Mouse (Mus musculus) heart, postnatal 25 days (tissue): Measurements from ENCODE around the gene Tmem186. TPM values are rescaled to one million over a fixed set of nuclear protein-coding genes. Genes with fewer than 3 reads are reported as not detected.
A peak's percentile ranks its signal among the peaks of the same experiment; 100 is the strongest.

Experiments used
- DNase-seq: peaks from one replicate; pipeline ENCODE4 v3.0.0; 2022; ENCODE audit warnings: low spot score
- intact Hi-C: fragments of 180-260 bp; cut with DNase I; formaldehyde crosslinking; loops from one replicate; pipeline ENCODE4 v1.15.1; 2025
- total RNA-seq, 2 experiments: library from RNA; stranded (reverse); gene quantifications; 2 replicates each; pipeline ENCODE4 v1.2.3; 2021

Tmem186 gene
- total RNA-seq = 10 to 100 TPM; 17.0 to 18.0 TPM

DNA sequence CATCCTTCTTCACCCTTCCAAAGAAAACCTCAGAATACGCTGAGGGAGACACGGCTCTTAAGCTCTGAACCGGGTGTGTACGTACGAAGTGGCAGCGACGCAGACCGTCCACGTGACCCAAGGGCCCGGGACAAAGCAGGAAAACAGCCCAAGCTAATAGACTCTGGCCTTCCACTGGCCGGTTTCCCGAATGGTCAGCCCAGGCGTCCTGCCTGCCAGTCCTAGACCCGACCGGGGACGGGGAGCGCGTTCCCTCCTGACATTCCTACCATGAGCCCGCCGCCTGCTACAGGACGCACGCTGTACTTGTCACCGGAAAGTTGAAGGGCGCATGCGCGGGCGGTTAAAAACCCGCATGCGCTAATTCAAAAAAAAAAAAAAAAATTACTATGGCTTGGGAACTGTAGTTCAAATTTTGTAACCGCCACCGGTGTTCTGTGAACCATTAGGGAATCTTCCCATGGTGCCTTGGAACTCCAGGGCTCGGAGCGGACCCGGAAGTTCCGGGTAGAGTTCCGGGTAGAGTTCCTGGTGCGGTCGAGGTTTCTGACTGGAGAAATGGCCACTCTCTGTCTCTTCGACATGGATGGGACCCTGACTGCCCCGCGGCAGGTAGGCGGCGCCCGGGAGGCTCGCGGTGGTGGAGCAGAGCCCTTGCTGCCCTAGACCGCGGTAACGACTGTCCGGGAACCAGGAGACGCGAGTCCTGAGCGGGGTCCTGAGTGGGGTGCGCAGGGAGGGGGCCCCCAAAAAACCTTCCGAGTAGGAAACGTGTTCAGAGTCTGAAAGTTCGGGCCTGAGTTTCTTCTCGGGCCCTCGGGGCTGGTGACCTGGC is at the start of gene Tmem186, which contains the start of gene Pmm2:
Gene Tmem186 (minus strand): TSS at position 496 of the 835 bp plus-strand sequence.
Gene Pmm2 (plus strand): TSS at position 458 of the 835 bp plus-strand sequence.
- intact Hi-C loops = no loop called here
- DNase-seq = peak; percentile 71

DNA sequence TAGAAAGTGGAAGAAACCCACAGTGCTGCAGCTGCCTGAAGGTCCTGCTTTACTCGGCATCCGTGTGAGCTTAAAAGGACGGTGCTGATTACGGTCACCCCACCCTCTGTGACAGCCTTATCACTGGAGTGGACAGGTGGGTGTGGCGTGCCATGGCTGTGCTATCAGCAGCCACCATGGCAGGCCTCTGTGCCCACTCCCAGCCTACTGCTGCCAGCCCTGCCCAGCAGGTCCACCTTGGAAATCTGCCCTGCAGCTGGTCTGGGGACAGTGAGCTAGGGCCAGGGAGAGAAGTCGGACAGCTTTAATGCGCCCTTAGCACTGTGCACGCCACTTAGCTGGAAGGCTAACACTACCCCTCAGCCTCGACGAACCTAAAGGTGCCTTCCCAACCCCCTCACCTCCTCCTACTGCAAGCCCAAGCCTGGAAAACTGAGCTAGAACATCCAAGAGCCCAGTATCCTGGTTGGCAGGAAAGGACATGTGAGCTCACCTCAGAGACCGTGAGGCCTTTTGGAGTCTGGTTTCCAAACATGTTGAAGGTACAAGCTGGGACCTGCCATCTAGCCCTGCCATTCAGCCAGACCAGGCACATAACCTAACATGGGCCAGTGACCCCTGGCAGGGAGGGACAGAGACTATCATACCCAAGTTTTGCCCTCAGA is 49.5 kb upstream of the Tmem186 start:
- intact Hi-C loops = loop anchor here (1.0 to 5.0 kb wide), 3 partner anchors 50 to 182 kb away; no protein-coding TSS in a partner anchor
- no peak for DNase-seq

DNA sequence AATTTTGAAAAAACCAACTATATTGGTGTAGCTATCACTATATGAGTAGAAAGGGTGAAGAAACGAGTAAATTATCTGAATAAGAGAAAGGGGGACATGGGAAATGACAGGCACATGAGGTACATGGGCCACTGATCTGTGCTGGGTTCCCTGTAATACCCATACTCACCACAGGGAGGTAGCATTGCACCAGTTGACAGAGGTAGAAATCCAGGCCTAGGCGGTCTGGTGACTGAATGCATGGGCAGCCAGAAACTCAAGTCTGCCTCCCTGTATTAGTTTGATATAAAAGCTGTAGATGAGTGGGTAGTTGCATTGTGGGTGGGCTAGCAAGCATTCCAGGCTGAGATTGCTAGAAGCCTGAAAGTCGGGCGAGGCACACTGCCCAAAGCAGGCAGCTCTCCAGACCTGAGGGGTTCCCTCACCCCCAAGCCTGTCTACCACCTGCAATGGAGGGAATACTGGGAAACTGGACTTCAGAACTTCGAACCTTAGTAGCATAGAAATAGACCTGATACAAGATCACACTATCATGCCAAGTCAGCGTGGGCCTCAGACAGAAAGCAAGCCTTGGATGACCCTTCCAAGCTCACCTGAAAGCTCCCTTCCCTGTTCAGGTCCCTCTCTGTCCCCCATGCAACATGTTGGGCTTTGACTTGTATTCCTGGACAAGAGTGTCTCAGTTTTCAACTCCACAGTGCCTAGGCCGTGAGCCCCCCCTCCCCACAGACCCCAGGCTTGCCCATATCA is 48.8 kb upstream of the Tmem186 start:
- intact Hi-C loops = loop anchor here (1.0 to 5.0 kb wide), 3 partner anchors 51 to 183 kb away; no protein-coding TSS in a partner anchor
- no peak for DNase-seq

DNA sequence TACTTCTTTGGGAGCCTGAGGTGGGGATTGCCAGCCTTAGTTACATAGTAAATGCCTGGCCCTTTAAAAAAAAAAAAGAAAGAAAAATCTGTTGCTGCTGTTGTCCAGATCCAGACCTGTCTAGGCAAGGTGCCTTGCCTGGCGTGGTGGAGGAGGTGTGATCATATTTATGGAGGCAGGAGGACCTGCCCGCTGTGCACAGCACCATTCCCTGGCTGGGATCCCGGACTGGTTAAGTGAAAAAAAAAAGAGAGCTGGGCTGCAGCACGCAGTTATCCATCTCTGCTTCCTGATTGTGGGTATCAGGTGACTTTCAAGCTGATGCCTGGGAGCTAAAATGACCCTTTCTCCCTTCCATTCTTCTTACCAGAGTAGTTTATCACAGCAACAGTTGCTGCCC is 47.6 kb upstream of the Tmem186 start:
- intact Hi-C loops = loop anchor here (5.0 kb wide), 1 partner anchor 52 kb away; no protein-coding TSS in a partner anchor
- DNase-seq = no peak

DNA sequence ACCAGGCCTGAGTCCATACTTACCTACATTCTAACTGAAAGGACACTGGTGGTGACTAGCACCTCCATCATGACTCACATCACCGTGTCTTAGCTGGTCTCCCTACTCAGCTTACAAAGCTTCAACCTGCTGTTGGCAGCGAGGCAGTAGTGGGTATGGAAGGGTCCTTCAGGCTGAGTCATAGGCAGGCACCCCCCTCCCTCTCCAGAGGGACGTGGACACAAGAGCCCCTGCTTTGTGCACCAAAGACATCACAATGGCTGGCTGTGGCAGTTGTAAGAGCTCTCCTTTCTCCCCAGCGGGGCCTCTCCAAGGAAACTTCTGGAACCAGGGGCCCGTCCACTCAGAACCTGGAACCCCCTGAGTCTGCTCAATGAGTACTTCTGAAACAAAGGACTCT is 43.0 kb upstream of the Tmem186 start, which contains the start of gene Gm5767:
Gene Gm5767 (plus strand): TSS at position 301 of the 400 bp plus-strand sequence.
- intact Hi-C loops = no loop called here

DNA sequence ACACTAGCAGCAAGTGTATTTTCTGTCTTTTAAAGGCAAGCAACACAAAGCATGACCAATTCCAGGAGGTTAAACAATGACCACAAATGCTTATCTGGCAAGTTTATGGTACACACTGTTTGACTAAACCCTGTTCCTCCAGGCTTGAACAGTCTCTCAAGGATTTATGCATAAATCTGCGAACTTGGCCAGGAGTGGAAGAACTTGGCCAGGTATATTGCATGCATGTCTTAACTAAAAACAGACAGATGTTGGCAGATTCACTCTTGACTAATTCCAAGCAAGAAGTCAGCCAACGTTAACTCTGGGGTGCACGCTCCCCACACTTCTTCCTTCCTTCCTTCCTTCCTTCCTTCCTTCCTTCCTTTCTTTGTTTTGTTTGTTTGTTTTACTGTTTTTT is 42.3 kb upstream of the Tmem186 start:
- DNase-seq = no peak
- intact Hi-C loops = no loop called here

More for the DNA sequence above, 43.0 kb upstream of the Tmem186 start, which contains the start of gene Gm5767:
- no peak for DNase-seq

DNA sequence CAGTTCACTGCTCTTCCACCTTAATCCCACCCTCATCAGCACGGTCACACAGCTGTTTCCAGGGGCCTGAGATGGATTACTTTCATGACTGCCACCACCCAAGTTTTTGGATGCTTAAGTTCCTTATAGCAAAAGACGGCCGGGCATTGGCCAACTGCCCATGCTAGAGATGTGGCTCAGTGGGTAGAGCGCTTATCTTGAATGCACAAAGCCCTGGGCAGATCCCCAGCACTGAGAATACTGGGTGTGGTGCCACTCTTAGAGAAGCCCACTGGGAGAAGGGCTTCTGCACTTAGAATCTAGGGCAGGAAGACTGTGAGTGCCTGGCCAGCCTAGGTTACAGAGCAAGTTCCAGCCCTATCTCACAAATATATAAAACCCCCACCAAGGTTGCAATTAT is 41.2 kb upstream of the Tmem186 start:
- no peak for DNase-seq
- intact Hi-C loops = no loop called here

DNA sequence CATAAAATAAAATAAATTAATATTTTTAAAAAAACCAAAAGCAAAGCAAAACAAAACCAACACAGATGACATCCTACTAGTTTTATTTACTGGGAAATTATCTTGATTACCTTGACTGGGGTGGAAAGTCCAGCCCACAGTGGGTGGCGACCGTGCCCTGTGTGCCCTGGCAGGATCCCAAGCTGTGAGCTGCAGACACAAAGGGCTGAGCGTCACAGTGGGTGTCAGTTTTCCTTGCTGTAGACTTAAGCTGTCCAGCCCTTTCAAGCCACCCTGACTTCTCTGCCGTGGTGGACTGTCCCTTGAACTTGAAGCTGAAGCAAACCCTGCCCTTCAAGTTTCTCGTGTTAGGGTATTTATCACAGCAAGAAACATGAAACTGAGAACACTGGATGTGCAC is 40.5 kb upstream of the Tmem186 start:
- DNase-seq = no peak
- intact Hi-C loops = no loop called here

DNA sequence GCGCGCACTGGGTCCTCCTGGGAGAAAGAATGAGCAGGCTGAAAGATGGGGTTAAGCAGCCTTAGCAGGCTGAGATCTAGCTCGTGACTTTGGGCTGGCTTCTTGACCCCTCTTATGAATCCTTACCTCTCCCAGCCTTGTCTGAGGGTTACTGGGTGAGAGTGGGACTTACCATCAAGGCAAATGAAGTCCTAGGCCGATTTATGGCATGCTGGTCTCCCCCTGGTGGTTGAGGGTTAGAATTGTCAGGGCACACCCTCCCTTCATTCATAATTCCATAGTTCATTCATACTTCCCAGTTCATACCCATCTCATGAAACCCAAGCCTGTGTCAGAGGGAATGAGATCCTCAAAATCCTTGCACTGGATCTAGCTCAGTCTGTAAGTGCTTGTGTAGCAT is 39.3 kb upstream of the Tmem186 start:
- no peak for DNase-seq
- intact Hi-C loops = loop anchor here (1.0 to 2.0 kb wide), 2 partner anchors 181 to 264 kb away; no protein-coding TSS in a partner anchor

DNA sequence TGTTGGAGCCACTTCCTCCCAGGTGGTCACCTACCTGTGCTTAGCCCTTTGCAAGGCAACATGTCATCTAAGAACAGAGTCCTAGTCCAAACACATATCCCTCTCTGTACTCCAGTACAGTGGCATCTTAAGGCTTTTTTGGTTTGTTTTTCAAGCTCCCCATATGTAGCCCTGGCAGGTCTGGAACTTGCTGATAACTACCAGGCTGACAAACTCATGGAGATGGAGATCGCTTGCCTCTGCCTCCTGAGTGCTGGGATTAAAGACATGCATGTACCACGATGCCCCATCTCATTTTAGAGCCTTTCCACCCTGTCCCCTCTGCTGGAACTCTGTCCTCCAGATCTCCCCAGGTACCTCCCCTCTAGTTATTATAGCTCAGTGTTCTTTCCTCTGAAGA is 38.7 kb upstream of the Tmem186 start:
- intact Hi-C loops = loop anchor here (1.0 to 2.0 kb wide), 2 partner anchors 181 to 263 kb away; no protein-coding TSS in a partner anchor
- no peak for DNase-seq

DNA sequence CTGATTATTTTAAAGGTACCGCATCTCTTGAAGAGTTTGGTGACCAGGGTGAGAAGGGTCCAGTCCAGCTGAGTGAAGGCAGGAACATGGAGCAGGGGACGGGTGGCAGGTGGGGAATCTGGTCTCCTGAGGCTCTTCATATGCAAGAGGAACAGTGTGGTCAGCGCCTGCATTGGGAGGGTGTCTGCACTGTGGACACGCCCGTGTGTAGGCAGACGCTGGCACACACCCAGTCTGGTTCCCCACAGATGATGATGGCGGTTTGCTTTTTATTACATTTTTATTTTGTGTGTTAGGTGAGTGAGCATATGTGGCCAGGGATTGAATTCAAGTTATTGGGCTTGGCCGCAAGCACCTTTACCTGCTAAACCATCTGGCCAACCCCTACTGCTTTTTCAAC is 38.0 kb upstream of the Tmem186 start:
- intact Hi-C loops = no loop called here
- DNase-seq = no peak

DNA sequence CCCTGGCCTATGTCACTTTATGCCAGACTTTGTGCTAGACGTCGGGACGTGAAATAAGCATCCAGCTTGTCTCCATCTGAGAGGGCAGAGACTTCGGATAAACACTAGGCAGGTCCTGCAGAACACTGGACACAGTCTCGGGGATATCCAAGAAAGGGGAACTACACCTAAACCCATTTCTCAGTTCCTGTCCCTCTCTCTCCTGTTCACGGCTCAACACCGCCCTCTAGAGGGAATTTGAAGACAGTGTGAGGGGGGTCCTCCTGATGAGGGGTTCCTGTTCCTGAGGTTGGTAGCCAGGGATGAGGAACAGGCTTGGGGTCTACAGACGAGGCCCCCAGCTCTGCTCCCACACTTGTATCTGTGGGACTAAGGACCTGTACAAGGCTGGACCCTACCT is 36.7 kb upstream of the Tmem186 start:
- no peak for DNase-seq
- intact Hi-C loops = loop anchor here (1.0 kb wide), 1 partner anchor 31 kb away; no protein-coding TSS in a partner anchor

DNA sequence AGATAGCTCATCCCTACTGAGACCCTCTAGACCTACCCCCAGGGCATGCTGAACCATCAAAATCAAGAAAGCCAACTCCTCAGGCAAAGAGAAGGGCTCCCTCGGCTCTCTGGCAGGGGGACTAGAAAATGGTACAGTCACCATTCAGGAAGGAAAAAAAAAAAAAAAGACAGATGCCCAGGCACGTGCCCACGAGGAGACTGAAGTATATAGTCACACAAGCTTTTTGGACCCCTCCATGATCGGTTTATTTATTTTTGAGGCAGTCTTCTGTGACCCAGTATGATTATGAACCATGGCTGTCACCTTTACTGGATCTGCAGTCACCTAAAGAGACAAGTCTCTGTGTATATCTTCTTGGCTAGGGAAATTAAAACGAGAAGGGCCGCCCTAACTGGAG is 35.8 kb upstream of the Tmem186 start:
- intact Hi-C loops = no loop called here
- no peak for DNase-seq

DNA sequence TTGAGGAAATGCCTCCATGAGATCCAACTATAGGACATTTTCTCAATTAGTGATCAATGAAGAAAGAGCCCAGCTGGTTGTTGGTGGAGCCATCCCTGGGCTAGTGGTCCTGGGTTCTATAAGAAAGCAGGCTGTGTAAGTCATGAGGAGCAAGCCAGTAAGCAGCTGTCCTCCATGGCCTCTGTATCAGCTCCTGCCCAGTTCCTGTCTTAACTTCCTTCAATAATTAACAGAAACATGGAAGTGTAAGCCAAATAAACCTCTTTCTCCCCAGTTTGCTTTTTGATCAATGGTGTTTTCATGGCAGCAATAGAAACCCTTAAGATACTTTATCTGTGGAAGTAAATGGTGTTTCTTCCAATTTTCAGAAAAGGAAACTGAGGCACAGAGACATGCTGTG is 35.3 kb upstream of the Tmem186 start:
- DNase-seq = no peak
- intact Hi-C loops = no loop called here

DNA sequence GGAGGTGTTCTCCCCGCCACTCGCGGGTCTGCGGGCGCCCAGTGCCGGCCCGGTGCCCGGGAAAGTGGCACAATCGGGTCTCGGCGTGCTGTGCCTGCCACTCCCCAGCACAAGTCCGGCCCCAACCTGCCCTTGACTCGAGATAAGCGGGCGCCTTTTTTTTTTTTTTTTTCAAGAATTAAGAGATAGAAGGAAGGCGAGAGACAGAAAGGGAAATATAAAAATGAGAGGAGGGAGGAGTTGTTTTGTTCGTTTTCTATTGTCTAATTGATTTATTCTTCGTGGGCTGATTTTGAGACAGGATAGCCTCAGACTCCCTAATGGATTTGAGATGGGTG is 34.8 kb upstream of the Tmem186 start:
- no peak for DNase-seq
- intact Hi-C loops = no loop called here

DNA sequence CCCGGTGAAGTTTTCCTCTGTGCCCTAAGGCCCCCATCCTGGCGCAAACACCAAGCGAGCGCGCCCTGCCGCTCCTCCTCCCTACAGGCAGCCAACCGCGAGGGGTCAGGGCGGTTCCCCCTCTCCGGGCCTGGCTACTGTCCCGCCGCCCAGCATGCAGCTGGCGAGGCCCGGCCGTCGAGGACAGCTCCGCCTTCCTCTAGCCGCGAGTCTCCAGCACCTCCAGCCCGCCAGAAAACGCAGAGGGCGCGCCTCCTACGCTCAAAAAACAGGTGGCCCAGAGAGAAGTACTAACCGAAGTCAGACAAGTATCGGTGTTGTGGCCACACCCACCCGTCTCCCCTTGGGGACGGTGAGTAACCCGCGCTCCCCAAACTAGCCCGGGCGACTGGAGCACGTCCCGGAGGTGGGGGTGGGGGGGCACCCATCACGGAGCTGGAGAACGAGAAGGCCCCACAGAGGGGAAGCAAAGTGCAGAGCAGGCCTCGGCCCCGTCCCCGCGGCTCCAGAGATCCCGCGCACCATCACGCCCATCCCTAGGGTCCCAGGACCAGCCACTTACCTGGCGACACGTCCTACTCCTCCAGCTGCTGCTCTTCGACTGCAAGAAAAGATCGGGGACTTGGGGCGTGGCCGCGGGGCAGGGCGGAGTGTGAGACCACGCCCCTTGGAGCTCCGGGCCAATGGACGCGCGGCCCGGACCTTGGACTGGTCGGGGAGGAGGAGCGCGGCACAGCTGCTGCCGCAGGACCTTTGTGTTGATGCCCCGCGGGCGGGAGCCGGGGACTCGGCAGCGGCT is 34.2 kb upstream of the Tmem186 start, which contains the start of gene Carhsp1:
Gene Carhsp1 (minus strand): TSS at position 605 of the 799 bp plus-strand sequence.
- DNase-seq = peak; percentile 93
- intact Hi-C loops = no loop called here

DNA sequence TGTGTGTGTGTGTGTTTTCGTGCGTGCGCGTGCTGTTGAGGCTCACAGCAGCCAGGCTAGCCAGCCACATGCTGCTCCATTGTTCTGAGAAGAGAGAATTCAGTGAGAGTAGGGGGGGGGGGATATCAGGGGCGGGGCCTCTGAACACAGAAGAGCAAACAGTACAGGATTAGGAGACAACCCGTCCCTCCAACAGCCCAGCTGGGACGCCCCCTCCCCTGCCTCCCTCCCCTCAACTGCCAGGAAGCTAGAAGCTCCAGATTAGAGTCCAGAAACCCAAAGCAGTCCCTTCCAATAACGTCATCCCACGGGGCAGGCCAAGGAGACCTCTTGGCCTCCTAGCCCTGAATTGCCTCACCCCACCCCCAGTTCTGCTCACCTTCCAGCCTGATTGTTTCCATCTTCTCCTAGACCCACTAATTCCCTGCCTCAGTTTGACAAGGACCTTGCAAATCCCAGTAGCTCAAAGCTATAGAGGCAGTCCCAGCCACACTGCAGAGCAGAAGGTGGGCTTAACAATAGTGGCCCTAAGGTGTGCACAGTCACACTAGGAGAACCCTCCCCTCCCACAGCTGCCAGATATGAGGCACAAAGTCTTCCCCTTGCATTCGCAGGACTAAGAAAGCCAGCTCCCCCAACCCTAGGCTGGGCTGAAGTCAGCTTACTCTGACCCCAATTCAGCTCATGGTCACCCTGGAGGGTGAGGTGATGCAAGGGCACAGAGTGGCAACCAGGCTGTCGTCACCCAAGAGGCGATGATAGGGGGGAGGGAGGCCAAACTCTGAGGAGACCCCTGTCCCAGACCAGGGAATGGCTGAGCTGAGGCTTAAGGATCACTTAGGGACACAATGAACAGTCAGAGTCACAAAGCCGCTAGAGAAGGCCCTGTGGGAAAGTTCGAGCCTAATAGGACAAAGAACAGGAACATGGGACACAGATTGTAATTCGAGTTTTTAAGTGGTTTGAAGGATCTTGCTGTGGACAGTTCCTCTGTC is 32.8 kb upstream of the Tmem186 start:
- intact Hi-C loops = no loop called here

DNA sequence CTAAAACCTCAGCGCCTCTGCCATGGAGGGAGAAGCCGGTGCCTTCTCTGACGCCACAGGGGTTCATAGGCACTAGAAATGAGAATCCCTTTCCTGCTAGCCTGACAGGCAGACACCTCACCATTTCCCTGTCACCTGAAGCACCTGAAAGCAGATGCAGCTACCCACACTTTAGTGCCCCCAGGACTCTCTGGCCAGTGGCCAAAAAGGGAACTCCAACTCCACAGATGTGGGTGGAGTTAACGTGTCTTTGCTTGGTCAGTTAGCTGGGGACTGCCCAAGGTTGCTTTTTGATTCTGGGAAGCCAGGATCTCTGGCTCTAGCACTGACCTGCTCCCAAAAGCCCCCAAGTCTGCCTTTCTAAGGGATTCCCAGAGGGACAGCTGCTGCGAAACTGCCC is 31.9 kb upstream of the Tmem186 start:
- DNase-seq = no peak
- intact Hi-C loops = no loop called here

More for the DNA sequence above, 32.8 kb upstream of the Tmem186 start:
- no peak for DNase-seq
